Mouse (Mus musculus): ENCODE measurements at regions not wholly inside any gene's neighbourhood (a gene's known extent, or its start where the extent isn't known, plus 50 kb on each side); places are given as distances from the start of the nearest gene placed in this dataset.

DNA sequence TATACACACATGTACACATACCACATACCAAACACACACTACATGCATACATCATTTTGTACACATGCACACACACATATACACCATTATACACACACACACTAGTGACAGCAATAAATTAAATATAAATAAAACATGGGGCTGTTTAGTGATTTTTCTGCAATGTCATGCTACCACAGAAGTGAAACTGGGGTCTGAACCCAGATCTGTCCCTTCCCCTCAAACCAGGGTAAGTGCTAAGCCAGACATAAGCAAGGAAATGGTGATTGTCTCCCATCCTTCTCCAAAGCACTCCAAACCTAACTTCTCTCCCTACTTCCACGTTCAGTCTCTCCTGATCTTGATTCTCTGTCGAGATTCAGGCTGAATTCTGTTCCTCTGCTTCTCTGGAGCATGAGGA lies 109.3 kb downstream of the Tbx19 start:
- TF ChIP-seq POLR2A (IDR thresholded peaks at IDR 0.05; ENCODE audit: low read depth, low read length) = no peak
- TF ChIP-seq CTCF (IDR thresholded peaks at IDR 0.05; ENCODE audit: borderline replicate concordance, insufficient read depth, low read length) = no peak
